Mouse (Mus musculus) heart, postnatal 25 days (tissue): ENCODE measurements around the gene Hic2. TPM values are rescaled to one million over a fixed set of nuclear protein-coding genes. Genes with fewer than 3 reads are reported as not detected.

Experiments
- DNase-seq: peaks from one replicate; pipeline ENCODE4 v3.0.0; 2022; ENCODE audit warnings: low spot score
- intact Hi-C: fragments of 180-260 bp; cut with DNase I; formaldehyde crosslinking; loops from one replicate; pipeline ENCODE4 v1.15.1; 2025
- total RNA-seq, 2 experiments: library from RNA; stranded (reverse); gene quantifications; 2 replicates each; pipeline ENCODE4 v1.2.3; 2021

The Hic2 gene
- 1 to 10 TPM; 2.0 to 2.2 TPM for total RNA-seq

GRCm38 (mm10) chr16:17232794-17233701 is at the start of gene Hic2:
Gene Hic2 (plus strand): TSS chr16:17233572.
- intact Hi-C loops, result loop anchor here (2.0 kb wide), 1 partner anchor 24 kb away; the partner anchor contains the start of gene Rimbp3
- DNase-seq, result peak; percentile 93

- intact Hi-C loops, result no loop called here
- DNase-seq, result no peak
Measured at GRCm38 (mm10) chr16:17185475-17185874, 47.9 kb upstream of the Hic2 start.

- intact Hi-C loops, result no loop called here
Measured at GRCm38 (mm10) chr16:17193823-17194222, 39.5 kb upstream of the Hic2 start.

GRCm38 (mm10) chr16:17200121-17200952 is 33.0 kb upstream of the Hic2 start:
- intact Hi-C loops, result no loop called here
- DNase-seq, result no peak

More at GRCm38 (mm10) chr16:17193823-17194222, 39.5 kb upstream of the Hic2 start:
- DNase-seq, result no peak

DNA sequence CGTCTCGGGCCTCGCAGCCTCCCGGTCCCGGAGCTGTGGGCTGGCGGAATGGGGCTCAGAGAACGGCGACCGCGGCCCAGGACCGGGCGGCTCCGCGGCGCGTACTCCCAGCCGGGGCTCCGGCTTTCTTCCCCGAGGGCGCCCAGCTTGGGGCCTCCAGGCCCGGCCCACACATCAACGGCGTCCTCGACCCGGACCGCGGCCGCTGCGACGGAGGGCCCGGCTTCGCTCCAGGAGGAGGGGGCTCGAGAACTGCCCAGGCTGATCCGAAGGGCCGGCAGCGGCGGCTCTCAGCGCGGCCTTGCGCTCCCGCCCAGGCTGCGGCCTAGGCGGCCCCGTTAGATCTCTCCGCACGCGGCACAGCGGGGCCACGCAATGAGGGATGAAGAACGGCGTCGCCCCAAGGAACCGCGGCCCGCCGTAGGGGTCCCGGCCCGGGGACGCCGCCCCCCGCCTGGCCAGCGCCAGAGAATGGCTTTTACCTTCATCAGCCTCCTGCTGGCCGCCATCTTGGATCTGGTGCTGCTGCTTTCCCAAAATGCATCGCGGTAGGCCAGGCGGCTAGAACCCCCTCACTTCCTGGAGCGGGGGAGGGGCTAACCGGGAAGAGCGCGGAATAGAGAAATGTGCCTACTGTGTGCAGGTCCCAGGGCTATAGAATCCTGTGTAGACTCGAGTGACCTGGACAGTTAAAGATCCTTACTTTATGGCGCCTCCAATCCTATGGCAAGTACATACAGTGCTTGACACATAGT is 32.2 kb upstream of the Hic2 start:
- DNase-seq, result peak; percentile 69
- intact Hi-C loops, result no loop called here

- DNase-seq, result no peak
- intact Hi-C loops, result no loop called here
Measured at GRCm38 (mm10) chr16:17201977-17202376, 31.4 kb upstream of the Hic2 start.

GRCm38 (mm10) chr16:17202549-17202948 is 30.8 kb upstream of the Hic2 start, which contains the start of gene Ube2l3:
Gene Ube2l3 (minus strand): TSS chr16:17202649.
- intact Hi-C loops, result no loop called here
- DNase-seq, result no peak

DNA sequence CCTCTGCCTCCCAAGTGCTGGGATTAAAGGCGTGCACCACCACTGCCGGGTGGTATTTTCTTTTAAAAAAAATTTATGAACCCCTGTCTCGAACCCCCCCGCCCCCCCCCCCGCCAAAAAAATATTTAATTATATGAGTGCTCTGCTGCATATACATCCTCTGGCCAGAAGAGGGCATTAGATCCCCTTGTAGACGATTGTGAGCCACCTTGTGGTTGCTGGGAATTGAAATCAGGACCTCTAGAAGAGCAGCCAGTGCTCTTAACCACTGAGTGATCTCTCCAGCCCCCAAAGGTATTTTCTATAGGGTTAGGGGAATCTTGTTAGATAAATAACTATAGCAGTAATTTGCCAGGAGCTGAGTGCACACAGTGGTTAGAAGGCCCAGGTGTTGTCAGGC is 28.4 kb upstream of the Hic2 start:
- no peak for DNase-seq
- intact Hi-C loops, result loop anchor here (5.0 kb wide), 1 partner anchor 73 kb away; the partner anchor contains the start of gene Sdf2l1

- DNase-seq, result peak; percentile 68
- intact Hi-C loops, result loop anchor here (2.0 to 5.0 kb wide), 2 partner anchors 24 to 76 kb away; partner anchors contain the start of genes Hic2 and Sdf2l1
Measured at GRCm38 (mm10) chr16:17208389-17209361, 24.7 kb upstream of the Hic2 start, which contains the start of gene Rimbp3. Gene Rimbp3 (plus strand): TSS chr16:17208603.

- intact Hi-C loops, result loop anchor here (2.0 to 5.0 kb wide), 2 partner anchors 23 to 77 kb away; partner anchors contain the start of genes Hic2 and Sdf2l1
- no peak for DNase-seq
Measured at GRCm38 (mm10) chr16:17209404-17209960, 23.9 kb upstream of the Hic2 start.

DNA sequence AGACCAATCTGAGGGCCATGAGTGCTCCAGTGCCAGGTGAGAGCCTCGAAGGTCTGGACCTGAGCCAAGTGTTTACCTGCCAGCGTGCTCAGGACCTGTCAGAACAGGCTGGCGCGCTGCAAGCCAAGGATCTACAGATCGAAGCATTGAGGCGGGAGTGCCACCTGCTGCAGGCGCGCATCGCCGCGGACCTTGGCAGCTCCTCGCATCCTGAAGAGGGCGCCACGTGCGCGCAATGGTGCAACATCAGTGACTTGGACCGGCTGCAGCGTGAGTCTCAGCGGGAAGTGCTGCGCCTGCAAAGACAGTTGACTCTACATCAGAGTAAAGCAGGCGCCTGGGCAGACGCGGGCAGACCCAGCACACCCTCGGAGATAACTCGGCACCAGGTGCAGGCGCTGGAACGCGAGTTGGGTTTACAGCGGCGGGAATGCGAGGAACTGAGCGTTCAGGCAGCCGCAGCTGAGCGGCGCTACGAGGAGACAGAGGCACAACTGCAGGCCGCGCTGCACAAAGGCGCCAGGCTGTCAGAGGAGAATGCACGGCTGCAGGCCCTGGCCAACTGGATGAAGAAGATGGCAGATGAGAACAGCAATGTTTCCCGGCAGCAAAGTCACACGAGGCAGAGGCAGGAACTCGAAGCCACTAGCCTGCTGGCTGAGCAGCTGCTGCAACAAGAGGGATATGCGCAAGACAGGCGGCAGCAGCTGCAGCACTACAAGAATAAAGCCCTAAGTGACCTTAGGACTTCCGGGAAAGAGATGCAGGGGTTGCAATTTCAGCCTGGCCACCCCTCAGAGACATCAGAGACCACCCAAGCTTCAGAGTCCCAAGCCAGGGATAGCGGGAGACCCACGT is 23.2 kb upstream of the Hic2 start:
- DNase-seq, result peak; percentile 71
- intact Hi-C loops, result loop anchor here (1.0 to 5.0 kb wide), 4 partner anchors 23 to 78 kb away; partner anchors contain the start of genes Hic2, Sdf2l1 and Tmem191c

DNA sequence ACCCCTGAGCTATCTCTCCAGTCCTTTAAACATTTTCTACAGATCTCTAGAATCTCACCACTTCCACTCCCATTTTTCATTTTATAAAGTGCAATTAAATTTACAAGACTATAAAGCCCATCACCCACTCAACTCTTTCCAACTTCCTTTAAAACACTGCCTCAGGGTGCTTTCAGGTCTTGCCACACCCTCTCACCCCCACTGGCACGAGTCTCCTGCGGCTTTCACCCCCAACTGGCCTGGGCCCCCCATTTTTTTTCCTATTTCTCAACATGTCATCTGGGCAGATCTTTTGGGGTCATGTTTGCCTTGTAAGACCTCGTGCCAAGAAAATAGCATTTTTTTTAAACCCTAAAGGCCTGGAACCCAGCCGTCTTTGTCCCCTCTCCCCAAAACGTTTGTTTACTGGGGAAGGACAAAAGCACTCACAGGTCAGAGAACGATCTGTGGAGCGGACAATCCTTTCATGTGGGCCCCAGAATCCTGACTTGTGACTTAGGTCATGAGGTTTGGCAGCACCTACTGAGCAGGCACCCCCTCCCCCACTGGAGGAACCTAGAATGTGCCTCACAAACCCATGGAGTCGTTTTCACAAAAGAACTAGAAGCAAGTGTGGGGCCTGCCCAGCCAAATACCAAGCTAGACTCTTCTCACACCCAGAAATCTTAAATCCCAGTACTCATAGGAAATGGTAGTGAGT is 16.3 kb upstream of the Hic2 start:
- intact Hi-C loops, result no loop called here
- DNase-seq, result no peak

DNA sequence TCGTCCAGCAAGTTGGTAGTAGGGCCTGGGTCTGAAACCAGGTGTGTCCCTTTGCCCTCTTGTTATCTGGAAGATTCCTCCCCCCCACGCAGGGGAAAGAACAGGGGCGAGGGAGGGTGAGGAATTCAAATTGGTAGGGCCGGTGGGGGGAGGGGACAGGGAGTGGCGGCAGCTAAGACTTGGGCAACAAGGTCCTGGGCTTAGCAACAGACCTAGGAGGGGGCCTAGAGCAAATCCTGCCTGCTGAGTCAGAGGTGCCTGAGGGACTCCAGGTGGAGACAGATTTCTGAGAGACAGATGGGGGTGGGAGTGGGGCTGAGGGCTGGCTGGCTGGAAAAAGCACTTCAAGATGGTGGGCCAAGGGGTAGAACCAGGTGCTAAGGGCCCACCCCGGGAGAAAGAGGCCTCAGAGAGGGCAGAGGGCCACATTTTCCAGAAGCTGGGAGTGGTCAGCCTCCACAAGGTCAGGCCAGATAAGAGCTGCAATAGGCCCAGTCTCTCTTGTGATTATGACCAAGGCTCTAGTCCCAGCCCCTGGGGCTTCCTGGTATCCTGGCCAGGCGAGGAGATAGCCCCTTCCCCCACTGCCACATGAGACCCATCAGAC is 13.1 kb upstream of the Hic2 start:
- DNase-seq, result no peak
- intact Hi-C loops, result no loop called here

- peak; percentile 80 for DNase-seq
- intact Hi-C loops, result no loop called here
Measured at GRCm38 (mm10) chr16:17222197-17222596, 11.2 kb upstream of the Hic2 start.

DNA sequence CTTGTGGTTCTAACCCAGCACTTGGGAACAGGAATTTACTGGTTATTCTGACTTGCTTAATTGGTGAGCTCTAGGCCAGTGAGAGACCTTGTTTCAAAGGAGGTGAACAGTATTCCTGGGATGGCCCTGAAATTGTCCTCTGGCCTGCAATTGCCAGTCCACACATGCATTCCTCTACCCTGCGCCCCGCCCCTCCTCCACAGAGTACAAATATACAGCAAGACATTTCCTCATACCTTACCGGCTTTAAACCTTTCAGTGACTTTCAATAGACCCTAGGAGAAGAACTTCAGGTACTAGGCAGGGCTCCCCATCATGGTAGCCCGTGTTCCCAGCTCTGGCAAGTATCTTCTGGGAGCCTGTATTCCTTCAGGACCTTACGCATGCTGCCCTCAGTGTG is 7.8 kb upstream of the Hic2 start:
- intact Hi-C loops, result no loop called here
- no peak for DNase-seq

DNA sequence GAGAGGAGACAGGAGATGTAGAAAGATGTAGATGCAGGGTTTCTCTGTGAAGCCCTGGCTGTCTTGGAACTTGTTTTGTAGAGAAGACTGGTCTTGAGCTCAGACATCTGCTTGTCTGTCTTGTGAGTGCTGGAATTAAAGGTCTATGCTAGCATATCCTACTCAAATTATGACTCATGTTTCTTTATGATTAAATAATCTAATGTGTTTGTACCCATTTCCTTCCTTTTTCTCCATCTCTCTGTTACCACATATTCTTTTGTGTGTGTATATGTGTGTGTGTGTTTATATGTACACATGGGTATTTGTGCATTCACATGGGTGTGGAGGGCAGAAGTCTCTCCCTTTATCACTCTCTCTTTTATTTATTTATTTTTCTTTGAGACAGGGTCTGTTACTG is 6.9 kb upstream of the Hic2 start:
- intact Hi-C loops, result no loop called here
- DNase-seq, result no peak
